Mouse (Mus musculus) liver, embryonic 13.5 days (tissue): ENCODE results near the gene Pcgf6. TPM values are rescaled to one million over a fixed set of nuclear protein-coding genes. Genes with fewer than 3 reads are reported as not detected.

Experiments
- ATAC-seq: fragments of 200-750 bp; cut with Nextera tagmentation; 2 replicates; pipeline ENCODE4 v1.8.0; 2017; ENCODE audit warnings: low read depth, mild to moderate bottlenecking, moderate number of reproducible peaks, moderate library complexity
- DNase-seq: peaks from one replicate; pipeline ENCODE4 v3.0.0; 2022
- H3K27ac ChIP-seq: fragments of 300-500 bp; sonication (generic); 2 replicates; pipeline ENCODE4 v1.5.1; 2015; ENCODE audit warnings: moderate library complexity, mild to moderate bottlenecking, inconsistent platforms
- H3K27me3 ChIP-seq: fragments of 300-500 bp; sonication (generic); 2 replicates; pipeline ENCODE4 v1.6.1; 2015; ENCODE audit warnings: mild to moderate bottlenecking, inconsistent platforms
- H3K36me3 ChIP-seq: fragments of 300-500 bp; sonication (generic); 2 replicates; pipeline ENCODE4 v1.6.1; 2015; ENCODE audit warnings: mild to moderate bottlenecking, inconsistent platforms
- H3K4me1 ChIP-seq: fragments of 300-500 bp; sonication (generic); replicated peaks from 2 replicates; pipeline ENCODE4 v1.6.1; 2015; ENCODE audit warnings: inconsistent platforms
- H3K4me2 ChIP-seq: fragments of 300-500 bp; sonication (generic); 2 replicates; pipeline ENCODE4 v1.6.1; 2015; ENCODE audit warnings: inconsistent platforms, mild to moderate bottlenecking, moderate library complexity
- H3K4me3 ChIP-seq: fragments of 300-500 bp; sonication (generic); replicated peaks from 2 replicates; pipeline ENCODE4 v1.5.1; 2015; ENCODE audit warnings: mild to moderate bottlenecking, inconsistent platforms
- H3K9ac ChIP-seq: fragments of 300-500 bp; sonication (generic); 2 replicates; pipeline ENCODE4 v1.6.1; 2015; ENCODE audit warnings: mild to moderate bottlenecking, inconsistent platforms
- H3K9me3 ChIP-seq: fragments of 300-500 bp; sonication (generic); replicated peaks from 2 replicates; pipeline ENCODE4 v1.6.1; 2016; ENCODE audit warnings: inconsistent platforms
- WGBS: fragments of 180-500 bp; shearing (Covaris S2); methylation state at CpG from one replicate; pipeline ENCODE4 v1.1.7; 2015; ENCODE audit not compliant: insufficient replicate concordance; 5-methylcytosine and 5-hydroxymethylcytosine counted together
- polyA plus RNA-seq: library from polyadenylated mRNA; unstranded; fragments of >200 nt; fragmentation: Nextera tagmentation; extraction: Ambion mirVana; gene quantifications from 2 replicates; pipeline ENCODE4 v1.2.1, GENCODE M21; 2015

Gene Pcgf6
- polyA plus RNA-seq, 1 experiment from 2014 or later, result 11.3 TPM

- Histone ChIP-seq H3K4me2 (no peak overlapping the region), H3K9me3 (no peaks in the 10 kb centered on the region)
- WGBS, result 75% methylated on average over 13 of the region's 13 CpGs
Observed at GRCm38 (mm10) chr19:47023546-47023945, 27.2 kb downstream of the Pcgf6 start.

DNA sequence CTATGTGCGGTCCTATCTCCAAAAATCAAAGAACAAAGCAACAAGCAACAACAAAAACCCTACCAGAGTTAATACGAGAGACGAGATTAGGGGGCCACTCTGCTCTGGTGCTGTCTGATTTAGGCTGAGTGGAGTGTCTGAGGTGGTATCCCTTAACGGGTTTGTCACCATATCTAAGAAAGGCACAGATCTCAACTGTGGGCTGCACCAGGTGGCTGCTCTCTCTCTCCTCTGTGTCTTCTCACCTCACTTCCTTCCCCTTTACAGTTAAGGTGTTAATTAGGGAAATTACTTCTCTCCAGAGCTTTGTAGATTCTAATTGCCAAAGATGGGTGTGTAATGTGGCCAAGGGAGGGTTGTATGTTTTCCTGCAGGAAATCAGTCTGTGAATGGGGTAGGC is 28.0 kb downstream of the Pcgf6 start:
- ATAC-seq (no peak), DNase-seq (no peak)
- Histone ChIP-seq H3K9ac (no peak overlapping the region), H3K9me3 (no peaks in the 10 kb centered on the region), H3K27ac (no peak overlapping the region), H3K4me3 (no peak overlapping the region), H3K4me1 (no peaks in the 10 kb centered on the region), H3K36me3 (no peaks in the 10 kb centered on the region), H3K4me2 (no peak overlapping the region), H3K27me3 (peaks cover 51% of the 10 kb centered on the region)
- WGBS, result 56% methylated on average over 4 of the region's 4 CpGs

More at GRCm38 (mm10) chr19:47023546-47023945, 27.2 kb downstream of the Pcgf6 start:
- no peak overlapping the region for H3K9ac ChIP-seq
- no peak for ATAC-seq
- H3K27me3 ChIP-seq, result peaks cover 43% of the 10 kb centered on the region
- H3K36me3 ChIP-seq, result no peaks in the 10 kb centered on the region
- H3K27ac ChIP-seq, result no peak overlapping the region
- H3K4me1 ChIP-seq, result no peaks in the 10 kb centered on the region
- H3K4me3 ChIP-seq, result no peak overlapping the region
- no peak for DNase-seq

GRCm38 (mm10) chr19:47019326-47019725 is 31.4 kb downstream of the Pcgf6 start:
- Histone ChIP-seq H3K27me3 (peaks cover 84% of the 10 kb centered on the region), H3K9me3 (no peaks in the 10 kb centered on the region), H3K27ac (no peak overlapping the region), H3K4me2 (no peak overlapping the region), H3K36me3 (no peaks in the 10 kb centered on the region), H3K4me3 (no peak overlapping the region), H3K9ac (no peak overlapping the region), H3K4me1 (peaks cover 13% of the 10 kb centered on the region)
- DNase-seq (no peak), ATAC-seq (no peak)
- 39% methylated on average over 6 of the region's 6 CpGs for WGBS

- peaks cover 17% of the 10 kb centered on the region for H3K4me1 ChIP-seq
- H3K27me3 ChIP-seq, result peaks cover 87% of the 10 kb centered on the region
- H3K9me3 ChIP-seq, result no peaks in the 10 kb centered on the region
- ATAC-seq (no peak), DNase-seq (no peak)
- no peak overlapping the region for H3K4me2 ChIP-seq
- no peak overlapping the region for H3K4me3 ChIP-seq
- 32% methylated on average over 2 of the region's 2 CpGs for WGBS
- no peak overlapping the region for H3K27ac ChIP-seq
- H3K9ac ChIP-seq, result no peak overlapping the region
- H3K36me3 ChIP-seq, result no peaks in the 10 kb centered on the region
Observed at GRCm38 (mm10) chr19:47018330-47018729, 32.4 kb downstream of the Pcgf6 start.

GRCm38 (mm10) chr19:47017831-47018230 is 32.9 kb downstream of the Pcgf6 start:
- Histone ChIP-seq H3K9ac (no peak overlapping the region), H3K4me3 (no peak overlapping the region), H3K27ac (no peak overlapping the region), H3K4me2 (no peak overlapping the region), H3K4me1 (peaks cover 17% of the 10 kb centered on the region), H3K27me3 (peaks cover 87% of the 10 kb centered on the region), H3K9me3 (no peaks in the 10 kb centered on the region), H3K36me3 (no peaks in the 10 kb centered on the region)
- WGBS, result 13% methylated on average over 3 of the region's 3 CpGs
- ATAC-seq (no peak), DNase-seq (no peak)

- no peaks in the 10 kb centered on the region for H3K9me3 ChIP-seq
- H3K4me1 ChIP-seq, result peaks cover 17% of the 10 kb centered on the region
- no peaks in the 10 kb centered on the region for H3K36me3 ChIP-seq
- H3K27ac ChIP-seq, result no peak overlapping the region
- H3K4me3 ChIP-seq, result no peak overlapping the region
- H3K27me3 ChIP-seq, result peaks cover 91% of the 10 kb centered on the region
- H3K4me2 ChIP-seq, result no peak overlapping the region
- 2% methylated on average over 14 of the region's 15 CpGs for WGBS
- DNase-seq (peak; percentile 44), ATAC-seq (no peak)
- no peak overlapping the region for H3K9ac ChIP-seq
Observed at GRCm38 (mm10) chr19:47016487-47016886, 34.2 kb downstream of the Pcgf6 start.

DNA sequence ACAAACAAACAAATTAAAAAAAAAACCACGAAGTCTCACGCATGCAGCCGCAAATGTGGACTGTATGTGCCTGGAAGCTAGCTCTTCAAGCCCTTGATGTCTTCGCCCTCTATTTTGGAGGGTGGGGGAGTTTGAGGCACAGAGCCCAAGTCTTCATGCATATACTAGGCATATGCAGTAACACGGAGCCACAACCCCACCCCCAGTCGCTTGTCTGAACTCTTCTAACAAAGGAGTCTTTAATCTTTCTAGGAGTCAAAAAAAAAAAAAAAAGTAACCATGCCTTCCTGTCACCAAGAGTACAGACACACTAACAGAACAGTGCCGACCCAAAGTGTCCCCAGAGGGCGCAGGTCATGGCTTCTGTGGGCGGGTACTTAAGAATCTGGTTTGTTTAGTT is 34.7 kb downstream of the Pcgf6 start:
- Histone ChIP-seq H3K4me1 (peaks cover 17% of the 10 kb centered on the region), H3K27ac (no peak overlapping the region), H3K4me3 (no peak overlapping the region), H3K27me3 (peaks cover 89% of the 10 kb centered on the region), H3K4me2 (no peak overlapping the region), H3K36me3 (no peaks in the 10 kb centered on the region), H3K9me3 (no peaks in the 10 kb centered on the region), H3K9ac (no peak overlapping the region)
- ATAC-seq, result no peak
- DNase-seq, result no peak
- WGBS, result 4% methylated on average over 9 of the region's 9 CpGs

- 6% methylated on average over 37 of the region's 37 CpGs for WGBS
- no peak for ATAC-seq
Observed at GRCm38 (mm10) chr19:47015396-47015795, 35.3 kb downstream of the Pcgf6 start.

DNA sequence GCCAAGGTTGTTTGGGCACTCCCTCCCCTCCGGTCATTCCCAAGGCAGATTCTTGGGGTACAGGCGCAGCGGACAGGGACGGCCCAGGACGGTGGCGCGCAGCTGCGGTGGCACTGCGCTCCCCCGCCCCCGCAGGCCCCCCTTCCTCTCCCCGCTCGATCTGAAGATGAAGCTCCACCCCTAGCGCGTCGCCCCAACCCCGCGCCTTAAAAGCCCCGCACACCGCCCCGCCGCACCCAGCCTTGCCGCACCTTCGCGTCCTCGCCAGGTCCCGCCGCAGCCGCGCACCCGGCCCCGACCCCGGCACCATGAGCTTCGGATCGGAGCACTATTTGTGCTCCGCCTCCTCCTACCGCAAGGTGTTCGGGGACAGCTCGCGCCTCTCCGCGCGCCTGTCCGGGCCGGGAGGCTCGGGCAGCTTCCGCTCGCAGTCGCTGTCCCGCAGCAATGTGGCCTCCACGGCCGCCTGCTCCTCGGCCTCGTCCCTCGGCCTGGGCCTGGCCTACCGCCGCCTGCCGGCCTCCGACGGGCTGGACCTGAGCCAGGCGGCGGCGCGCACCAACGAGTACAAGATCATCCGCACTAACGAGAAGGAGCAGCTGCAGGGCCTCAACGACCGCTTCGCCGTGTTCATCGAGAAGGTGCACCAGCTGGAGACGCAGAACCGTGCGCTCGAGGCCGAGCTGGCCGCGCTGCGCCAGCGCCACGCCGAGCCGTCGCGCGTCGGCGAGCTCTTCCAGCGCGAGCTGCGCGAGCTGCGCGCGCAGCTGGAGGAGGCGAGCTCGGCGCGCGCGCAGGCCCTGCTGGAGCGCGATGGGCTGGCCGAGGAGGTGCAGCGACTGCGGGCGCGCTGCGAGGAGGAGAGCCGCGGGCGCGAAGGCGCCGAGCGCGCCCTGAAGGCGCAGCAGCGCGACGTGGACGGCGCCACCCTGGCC is 36.0 kb downstream of the Pcgf6 start, which contains the start of the genes Ina and Nt5c2:
Gene Ina, plus strand, starts transcription at position 252 of the 935 bp plus-strand sequence.
Gene Nt5c2, minus strand, starts transcription at position 707 of the 935 bp plus-strand sequence.
- no peak within 1 kb of the TSS for H3K9ac ChIP-seq
- no peak within 1 kb of the TSS for H3K27ac ChIP-seq
- peak within 1 kb of the TSS; percentile 52 for H3K4me3 ChIP-seq
- 1% methylated on average over 113 of the region's 124 CpGs for WGBS
- H3K4me2 ChIP-seq, result peak within 1 kb of the TSS; percentile 64
- no peaks in the 10 kb centered on the region for H3K9me3 ChIP-seq
- ATAC-seq (0 out of 2 replicates have a peak, but pooled peaks have one; percentile 26), DNase-seq (no peak)
- peaks cover 17% of the 10 kb centered on the region for H3K4me1 ChIP-seq
- H3K36me3 ChIP-seq, result no peaks in the 10 kb centered on the region
- peaks cover 94% of the 10 kb centered on the region for H3K27me3 ChIP-seq

More at GRCm38 (mm10) chr19:47015396-47015795, 35.3 kb downstream of the Pcgf6 start:
- H3K4me3 ChIP-seq, result peak overlapping the region; percentile 52
- H3K9ac ChIP-seq, result no peak overlapping the region
- no peak for DNase-seq
- no peaks in the 10 kb centered on the region for H3K9me3 ChIP-seq
- H3K4me2 ChIP-seq, result peak overlapping the region; percentile 64
- peaks cover 92% of the 10 kb centered on the region for H3K27me3 ChIP-seq
- H3K27ac ChIP-seq, result no peak overlapping the region
- no peaks in the 10 kb centered on the region for H3K36me3 ChIP-seq
- H3K4me1 ChIP-seq, result peaks cover 17% of the 10 kb centered on the region

- DNase-seq, result no peak
- H3K4me2 ChIP-seq, result peak overlapping the region; percentile 64
Observed at GRCm38 (mm10) chr19:47014159-47014446, 36.6 kb downstream of the Pcgf6 start.

GRCm38 (mm10) chr19:47013340-47014158 is 37.2 kb downstream of the Pcgf6 start:
- no peak for DNase-seq
- Histone ChIP-seq H3K9ac (no peak overlapping the region), H3K27ac (no peak overlapping the region), H3K4me3 (0 out of 2 replicates have a peak overlapping the region, but pooled peaks have one; percentile 52), H3K9me3 (no peaks in the 10 kb centered on the region), H3K27me3 (peaks cover 89% of the 10 kb centered on the region), H3K4me1 (peaks cover 17% of the 10 kb centered on the region), H3K4me2 (no peak overlapping the region), H3K36me3 (no peaks in the 10 kb centered on the region)
- no peak for ATAC-seq
- 16% methylated on average over 20 of the region's 20 CpGs for WGBS

More at GRCm38 (mm10) chr19:47014159-47014446, 36.6 kb downstream of the Pcgf6 start:
- Histone ChIP-seq H3K36me3 (no peaks in the 10 kb centered on the region), H3K4me3 (peak overlapping the region; percentile 52), H3K9ac (no peak overlapping the region), H3K27ac (no peak overlapping the region), H3K4me1 (peaks cover 17% of the 10 kb centered on the region), H3K27me3 (peaks cover 92% of the 10 kb centered on the region), H3K9me3 (no peaks in the 10 kb centered on the region)
- no peak for ATAC-seq
- WGBS, result 3% methylated on average over 11 of the region's 11 CpGs
